Mouse (Mus musculus) natural killer cell, adult 2 months (primary cell): ENCODE measurements around the gene Cdadc1.

Experiments
- DNase-seq, 2 experiments: peaks; one replicate each; pipeline ENCODE4 v3.0.0; 2022; ENCODE audit warnings: low spot score in 2 of 2

Gene Cdadc1

GRCm38 (mm10) chr14:59612920-59613625 is 15.3 kb upstream of the Cdadc1 start:
- peak in 1 of 2 experiments; percentile 29 for DNase-seq

- no peak for DNase-seq
Observed at GRCm38 (mm10) chr14:59607021-59607420, 9.3 kb upstream of the Cdadc1 start.

- peak; percentile 47 to 74 for DNase-seq
Observed at GRCm38 (mm10) chr14:59605671-59606353, 8.1 kb upstream of the Cdadc1 start.

- peak in 1 of 2 experiments; percentile 20 for DNase-seq
Observed at GRCm38 (mm10) chr14:59604002-59604645, 6.4 kb upstream of the Cdadc1 start.

GRCm38 (mm10) chr14:59598260-59598627 is 485 bp upstream of the Cdadc1 start:
- no peak for DNase-seq

- DNase-seq = no peak
Observed at GRCm38 (mm10) chr14:59594988-59595387, 2.8 kb downstream of the Cdadc1 start.

GRCm38 (mm10) chr14:59592593-59592992 is 5.2 kb downstream of the Cdadc1 start:
- DNase-seq = no peak

GRCm38 (mm10) chr14:59591901-59592300 is 5.9 kb downstream of the Cdadc1 start:
- DNase-seq = no peak

GRCm38 (mm10) chr14:59590614-59591013 is 7.1 kb downstream of the Cdadc1 start:
- DNase-seq = peak in 1 of 2 experiments; percentile 39

GRCm38 (mm10) chr14:59576385-59576784 is 21.4 kb downstream of the Cdadc1 start:
- no peak for DNase-seq

- no peak for DNase-seq
Observed at GRCm38 (mm10) chr14:59566756-59567155, 31.0 kb downstream of the Cdadc1 start.

- no peak for DNase-seq
Observed at GRCm38 (mm10) chr14:59557886-59558285, 39.9 kb downstream of the Cdadc1 start.

GRCm38 (mm10) chr14:59557071-59557470 is 40.7 kb downstream of the Cdadc1 start:
- DNase-seq = no peak

GRCm38 (mm10) chr14:59555928-59556531 is 41.7 kb downstream of the Cdadc1 start:
- DNase-seq = peak; percentile 49 to 61

GRCm38 (mm10) chr14:59555018-59555417 is 42.7 kb downstream of the Cdadc1 start:
- DNase-seq = no peak

GRCm38 (mm10) chr14:59554025-59554424 is 43.7 kb downstream of the Cdadc1 start:
- no peak for DNase-seq

GRCm38 (mm10) chr14:59551956-59552355 is 45.8 kb downstream of the Cdadc1 start:
- DNase-seq = no peak

- no peak for DNase-seq
Observed at GRCm38 (mm10) chr14:59550841-59551240, 46.9 kb downstream of the Cdadc1 start.

- DNase-seq = no peak
Observed at GRCm38 (mm10) chr14:59549106-59549505, 48.7 kb downstream of the Cdadc1 start.

GRCm38 (mm10) chr14:59548532-59548931 is 49.2 kb downstream of the Cdadc1 start:
- DNase-seq = no peak

GRCm38 (mm10) chr14:59547530-59547929 is 50.2 kb downstream of the Cdadc1 start:
- DNase-seq = no peak

- no peak for DNase-seq
Observed at GRCm38 (mm10) chr14:59546162-59546880, 51.4 kb downstream of the Cdadc1 start.
